Mouse (Mus musculus) adrenal gland, adult 2 months (tissue): ENCODE results near the gene Wdr70. TPM values are rescaled to one million over a fixed set of nuclear protein-coding genes. Genes with fewer than 3 reads are reported as not detected.
"Not testable (repeated sequence)": the region's sequence is repeated elsewhere in the genome, so short reads cannot be mapped to it uniquely, and the experiment has no call there.

Experiments used
- DNase-seq: peaks from one replicate; pipeline ENCODE4 v3.0.0; 2021
- long read RNA-seq: library from polyadenylated mRNA; stranded (forward); transcript quantifications from one replicate; pipeline ENCODE4 v2.0.0, GENCODE M21; 2021
- polyA plus RNA-seq: library from polyadenylated mRNA; depleted of rRNA; stranded (reverse); fragments of >200 nt; gene quantifications from 2 replicates; pipeline ENCODE4 v1.2.3, GENCODE M21; 2012; rRNA removed
- total RNA-seq, 2 experiments: library from RNA; stranded (reverse); gene quantifications; 2 replicates each; pipeline ENCODE4 v1.2.3; 2021

Wdr70 gene
- total RNA-seq, result 10 to 100 TPM; 28.6 to 29.8 TPM
- 6.1 and 8.9 TPM in 2 replicates for polyA plus RNA-seq
- long read RNA-seq, transcript Wdr70-201 (18 exons, 2,126 nt), result minor isoform, 7 of 32 reads
- long read RNA-seq, transcript Wdr70-203 (4 exons, 1,130 nt), result major isoform, 20 of 32 reads
- long read RNA-seq, partial matches to known transcripts, result 0 of 32 reads
- long read RNA-seq, other reads (novel, unspliced or antisense), result 5 of 32 reads

DNA sequence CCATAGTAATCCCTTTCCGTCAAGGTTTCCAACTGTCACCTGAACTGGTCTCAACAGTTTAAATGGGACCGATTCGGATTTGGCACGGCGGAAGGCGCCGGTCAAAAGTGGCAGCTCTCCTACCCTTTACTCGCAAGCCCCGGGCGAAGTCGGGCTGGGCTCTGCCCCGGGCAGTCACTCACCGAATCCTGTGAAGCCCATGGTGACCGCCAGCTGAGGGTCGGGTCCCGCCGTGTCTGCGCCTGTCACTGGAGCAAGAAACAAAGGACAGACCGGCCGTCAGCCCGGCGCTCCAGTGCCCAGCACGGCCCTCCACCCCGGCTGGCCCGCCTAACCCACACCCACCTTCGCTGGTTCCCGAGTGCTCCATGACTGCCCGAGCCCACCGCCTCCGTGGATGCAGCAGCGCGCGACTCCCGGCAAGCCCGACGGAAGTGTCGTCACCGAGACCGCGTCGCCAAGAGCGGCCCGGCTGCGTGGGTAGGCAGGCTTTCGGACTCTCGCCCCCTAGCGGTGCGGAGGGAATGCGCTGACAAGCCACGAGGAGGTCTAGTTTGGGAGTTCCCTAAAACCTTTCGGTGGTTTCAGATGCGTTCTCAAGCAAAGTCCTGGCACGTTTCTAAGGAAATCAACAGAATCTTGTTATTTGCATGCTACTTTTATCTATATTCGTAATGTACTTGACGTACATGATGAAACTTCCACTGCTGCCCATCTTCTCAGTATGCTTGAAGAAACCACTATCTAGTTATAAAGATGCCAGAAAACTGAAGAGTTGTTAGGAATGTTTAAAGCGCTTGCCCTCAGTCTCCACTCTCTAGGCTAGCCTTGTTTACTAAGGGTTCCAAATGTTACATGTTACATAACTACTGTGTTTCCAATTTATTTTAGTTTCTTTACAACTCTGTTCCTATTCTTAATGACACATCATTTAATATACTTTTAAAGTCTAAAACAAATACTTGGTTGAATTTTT lies at the start of gene Wdr70:
TSS of gene Wdr70 (minus strand) at position 436 of the 976 bp plus-strand sequence.
- peak; percentile 97 for DNase-seq

DNA sequence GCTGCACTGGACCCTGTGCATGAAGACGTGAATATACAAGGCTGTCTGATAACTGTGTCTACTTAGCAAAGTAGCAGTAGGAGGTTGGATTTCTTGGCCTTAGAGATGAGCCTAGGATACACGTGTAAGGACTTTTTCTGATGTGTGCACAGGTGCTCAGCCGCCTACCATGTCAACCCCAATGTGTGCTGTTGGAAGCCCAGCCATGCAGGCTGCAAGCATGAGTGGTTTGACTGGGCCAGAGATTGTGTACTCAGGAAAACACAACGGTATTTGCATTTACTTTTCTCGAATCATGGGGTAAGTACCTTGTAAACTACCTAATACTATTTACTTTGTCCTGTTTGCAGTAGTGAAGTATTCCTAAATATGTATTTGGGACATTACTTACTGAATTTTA lies 36.6 kb upstream of the Wdr70 start:
- no peak for DNase-seq

DNA sequence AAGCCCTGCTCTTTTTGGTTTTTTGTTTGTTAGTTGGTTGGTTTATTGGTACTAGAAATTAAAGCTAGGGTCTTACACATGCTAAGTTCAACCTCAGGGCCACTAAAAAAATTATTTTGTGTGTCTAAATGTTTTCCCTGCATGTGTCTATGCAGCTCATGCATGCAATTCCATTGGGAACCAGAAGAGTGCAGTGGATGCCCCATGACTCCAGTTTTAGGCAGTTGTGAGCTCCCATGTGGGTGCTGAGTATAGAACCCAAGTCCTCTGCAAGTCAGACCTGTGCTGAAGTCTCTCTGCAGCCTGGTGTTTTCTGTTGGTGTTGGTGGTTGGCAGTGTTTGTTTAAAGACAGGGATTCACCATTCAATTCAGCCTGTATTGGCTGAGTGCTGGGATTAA lies 32.8 kb upstream of the Wdr70 start:
- no peak for DNase-seq

DNA sequence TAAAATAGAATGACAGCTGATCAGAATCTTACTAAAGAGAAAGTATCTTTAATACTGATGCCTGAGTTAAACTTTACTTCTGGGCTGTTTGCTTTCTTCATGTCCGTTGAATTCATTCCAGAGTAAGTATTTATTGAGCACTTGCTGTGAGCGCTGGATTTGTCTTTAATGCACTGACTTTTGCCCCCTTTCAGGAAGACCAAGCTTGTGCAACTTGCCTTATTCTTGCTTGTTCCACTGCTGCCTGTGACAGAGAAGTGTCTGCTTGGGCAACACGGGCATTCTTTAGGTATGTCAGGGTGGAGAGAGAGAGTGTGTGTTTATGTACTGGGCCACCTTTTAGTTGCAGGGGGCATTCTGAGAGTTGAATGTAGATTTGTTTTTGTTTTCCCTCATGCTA lies 32.3 kb upstream of the Wdr70 start:
- DNase-seq, result no peak

DNA sequence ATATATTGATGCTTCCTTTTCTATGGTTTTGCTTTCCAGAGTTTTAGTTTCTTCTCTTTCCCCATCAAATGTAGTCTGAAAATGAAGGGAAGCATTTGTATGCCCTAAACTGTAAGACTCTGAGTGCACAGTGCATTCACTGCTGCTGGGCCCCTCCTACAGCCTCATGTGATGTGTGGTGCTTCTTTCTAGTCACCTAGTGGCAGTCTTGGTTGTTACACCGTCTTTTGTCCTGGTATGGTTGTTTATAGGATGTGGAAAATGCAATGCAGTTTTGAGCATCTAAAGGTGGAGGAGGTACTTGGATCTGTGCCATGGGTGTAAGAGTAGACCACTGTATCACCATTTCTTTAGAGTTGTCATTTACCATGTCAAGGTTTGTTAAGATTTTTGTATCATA lies 30.3 kb upstream of the Wdr70 start:
- no peak for DNase-seq

DNA sequence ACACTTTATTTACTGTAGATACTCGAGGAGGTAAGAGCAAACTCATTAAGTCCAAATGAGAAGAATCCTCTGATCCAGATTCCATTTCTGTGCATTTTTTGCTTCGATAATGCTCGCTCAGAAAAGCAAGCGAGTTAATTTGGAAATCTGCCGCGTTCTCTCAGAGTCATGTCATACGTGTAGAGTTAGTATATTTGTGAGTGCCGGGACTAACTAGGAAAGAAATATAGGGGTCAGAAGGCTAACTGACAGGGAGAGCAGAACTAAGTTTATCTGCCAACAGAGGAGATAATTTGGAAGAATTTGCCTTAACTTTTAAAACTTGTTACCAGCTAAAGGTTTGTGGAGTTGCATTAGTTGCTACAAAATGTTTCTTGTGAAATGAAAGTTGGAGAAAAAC lies 10.8 kb upstream of the Wdr70 start:
- DNase-seq, result no peak

DNA sequence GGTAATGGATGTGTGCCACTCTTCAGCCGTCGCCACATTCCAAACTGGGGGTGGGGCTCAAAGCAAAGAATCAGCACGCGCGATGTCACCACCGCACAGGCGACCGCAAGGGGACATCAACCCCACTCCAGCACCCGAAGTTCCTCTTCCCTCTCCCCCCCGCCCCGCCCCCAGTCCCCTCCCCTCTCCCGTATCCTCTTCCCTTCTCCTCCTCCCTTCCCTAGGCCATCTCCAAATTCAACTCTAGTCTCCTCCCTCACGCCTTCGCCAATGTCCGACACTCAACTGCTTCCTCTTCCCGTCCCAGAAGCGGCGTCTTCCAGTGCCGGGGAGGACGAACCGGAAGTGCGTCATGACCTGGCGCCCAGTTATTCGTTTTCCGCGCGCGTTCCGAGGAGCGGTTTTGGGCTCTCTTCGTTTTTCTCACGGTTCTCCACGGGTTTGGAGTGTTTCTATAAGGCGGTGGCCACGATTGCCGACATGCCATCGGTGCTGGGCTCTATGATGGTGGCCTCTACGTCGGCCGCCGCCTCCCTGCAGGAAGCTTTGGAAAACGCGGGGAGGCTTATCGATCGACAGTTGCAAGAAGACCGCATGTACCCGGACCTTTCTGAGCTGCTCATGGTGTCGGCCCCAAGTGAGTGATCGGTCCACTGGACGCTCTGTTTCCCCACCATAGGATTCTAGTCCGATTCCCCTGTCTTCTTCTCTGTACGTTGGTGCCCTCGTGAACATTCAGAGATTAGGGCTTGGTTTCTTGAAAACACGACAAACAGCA lies 10.1 kb upstream of the Wdr70 start, which contains the start of gene Nup155:
TSS of gene Nup155 (plus strand) at position 308 of the 778 bp plus-strand sequence.
- DNase-seq, result peak; percentile 92

DNA sequence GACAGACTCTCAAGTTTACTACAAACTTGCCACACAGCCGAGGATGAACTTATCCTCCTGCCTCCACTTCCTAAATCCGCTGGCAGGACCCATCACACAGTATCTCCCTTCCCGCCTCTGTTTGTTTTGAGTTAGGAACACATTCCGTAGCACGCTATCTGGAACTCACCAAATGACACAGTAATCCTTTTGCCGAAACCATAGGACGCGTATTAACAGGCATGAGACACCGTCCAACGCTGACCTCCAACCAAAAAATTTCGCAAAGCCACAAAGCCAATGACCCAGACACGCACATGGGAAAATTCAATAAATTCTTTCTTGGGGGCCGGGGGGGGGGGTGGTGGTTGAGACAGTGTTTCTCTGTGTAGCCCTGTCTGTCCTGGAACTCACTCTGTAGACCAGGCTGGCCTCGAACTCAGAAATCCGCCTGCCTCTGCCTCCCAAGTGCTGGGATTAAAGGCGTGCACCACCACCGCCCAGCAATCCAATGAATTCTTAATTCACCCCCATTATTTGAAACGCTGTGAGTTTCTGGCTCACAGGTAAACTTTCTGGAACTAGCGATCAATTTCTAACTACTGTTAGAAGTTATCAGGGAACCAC lies 9.5 kb upstream of the Wdr70 start:
- no peak for DNase-seq

DNA sequence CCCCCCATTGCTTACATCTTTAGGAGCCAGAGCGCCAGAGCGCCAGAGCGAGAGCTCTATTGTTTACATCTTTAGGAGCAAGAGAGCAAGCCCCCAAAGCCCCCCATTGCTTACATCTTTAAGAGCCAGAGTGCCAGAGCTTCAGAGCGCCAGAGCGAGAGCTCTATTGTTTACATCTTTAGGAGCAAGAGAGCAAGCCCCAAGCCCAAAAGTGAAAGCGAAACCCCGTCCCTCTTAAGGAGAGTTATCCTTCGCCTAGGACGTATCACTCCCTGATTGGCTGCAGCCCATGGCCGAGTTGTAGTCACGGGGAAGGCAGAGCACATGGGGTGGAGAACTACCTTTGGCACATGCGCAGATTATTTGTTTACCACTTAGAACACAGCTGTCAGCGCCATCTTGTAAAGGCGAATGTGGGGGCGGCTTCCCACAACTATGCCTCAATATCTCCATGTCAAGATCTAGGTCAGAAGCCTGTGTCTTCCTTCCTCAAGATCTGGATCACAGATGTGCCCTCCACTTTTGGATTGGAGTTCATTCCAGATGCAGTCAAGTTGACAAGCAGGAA lies 3.0 kb upstream of the Wdr70 start:
- not testable (repeated sequence) for DNase-seq

DNA sequence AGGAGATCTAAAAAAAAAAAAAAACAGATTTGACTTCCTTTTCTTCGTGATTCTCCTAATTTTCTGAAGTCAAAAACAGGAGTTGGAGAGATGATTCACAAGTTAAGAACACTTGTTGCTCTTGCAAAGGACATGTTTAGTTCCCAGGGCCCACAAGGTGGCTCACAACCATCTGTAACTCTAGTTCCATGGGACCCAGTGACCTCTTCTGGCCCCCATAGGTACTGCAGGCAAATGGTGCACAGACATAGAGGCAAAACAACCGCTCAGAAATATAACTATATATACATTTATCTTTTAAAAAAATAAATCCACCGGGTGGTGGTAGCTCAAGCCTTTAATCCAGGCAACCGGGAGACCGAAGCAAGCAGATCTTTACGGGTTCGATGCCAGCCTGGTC lies 1.2 kb downstream of the Wdr70 start:
- DNase-seq, result peak; percentile 39

DNA sequence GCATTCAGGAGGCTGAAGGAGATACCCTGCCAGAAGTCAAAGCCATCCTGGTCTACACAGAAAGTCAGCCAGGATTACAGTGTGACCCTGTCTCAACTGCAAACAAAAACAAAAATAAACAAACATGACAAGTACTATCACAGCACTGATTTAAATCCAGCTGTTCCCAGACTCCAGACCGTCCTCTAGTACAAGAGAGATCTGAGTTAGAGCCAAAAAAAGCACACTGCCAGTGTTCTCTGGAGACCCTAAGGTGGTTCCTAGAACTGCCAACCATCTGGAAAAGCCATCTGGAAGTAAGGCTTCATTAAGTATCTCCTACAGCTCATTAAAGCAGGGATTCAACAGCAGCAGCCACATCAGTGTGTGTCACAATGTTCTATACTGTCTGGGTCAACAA lies 6.3 kb downstream of the Wdr70 start:
- DNase-seq, result not testable (repeated sequence)

DNA sequence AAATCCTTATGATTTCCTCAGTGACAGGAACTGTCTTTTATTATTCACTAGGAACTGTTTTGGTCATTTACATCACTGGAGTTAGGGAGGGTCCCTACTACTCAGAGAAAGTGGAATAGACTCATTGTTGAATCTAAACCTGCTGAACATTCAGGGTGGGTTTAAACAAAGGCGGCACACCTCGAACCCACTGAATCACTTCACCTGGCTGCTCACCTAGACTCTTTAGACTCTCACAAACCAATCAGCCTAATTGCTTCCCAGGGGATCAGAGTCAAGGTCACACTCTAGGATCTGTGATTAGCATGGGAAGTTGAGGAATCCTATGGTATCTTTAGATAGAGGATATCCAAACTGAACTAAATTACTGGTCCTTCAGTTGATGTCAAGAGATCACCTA lies 8.3 kb downstream of the Wdr70 start:
- no peak for DNase-seq

DNA sequence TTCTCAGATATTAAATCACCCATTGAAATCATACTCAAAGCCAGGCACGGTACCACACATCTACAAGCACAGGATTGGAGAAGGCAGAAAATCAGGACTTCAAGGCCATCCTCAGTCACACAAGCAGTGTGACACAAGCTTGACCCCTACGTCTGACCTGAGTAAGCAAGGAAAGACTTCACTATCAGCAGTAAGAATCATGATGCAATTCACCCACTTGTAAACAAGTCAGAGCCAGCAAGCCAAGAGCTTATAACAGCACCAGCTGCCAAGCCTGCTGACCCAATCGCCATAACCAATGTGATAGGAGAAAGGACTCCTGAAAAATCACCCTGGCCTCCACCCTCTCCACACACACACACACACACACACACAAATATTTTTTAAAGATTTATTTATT lies 10.3 kb downstream of the Wdr70 start:
- DNase-seq, result peak; percentile 33

DNA sequence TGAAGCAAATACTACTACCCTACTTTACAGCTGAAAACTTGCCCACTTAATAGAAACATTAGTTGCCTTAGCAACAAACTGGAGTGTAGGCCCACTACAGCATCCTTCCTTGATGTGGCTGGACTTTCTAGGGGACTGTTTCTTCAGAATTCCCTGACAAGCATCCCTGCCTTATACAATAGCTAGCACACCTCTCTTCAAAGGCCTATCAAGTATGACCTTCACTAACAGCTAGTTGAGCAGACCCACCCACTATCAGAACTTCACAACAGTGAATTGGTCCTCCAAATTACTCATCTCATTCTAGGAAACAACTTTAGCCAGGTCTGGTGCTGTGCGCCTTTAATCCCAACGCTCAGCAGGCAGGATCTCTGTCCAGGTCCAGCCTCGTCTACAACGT lies 11.7 kb downstream of the Wdr70 start:
- DNase-seq, result no peak

DNA sequence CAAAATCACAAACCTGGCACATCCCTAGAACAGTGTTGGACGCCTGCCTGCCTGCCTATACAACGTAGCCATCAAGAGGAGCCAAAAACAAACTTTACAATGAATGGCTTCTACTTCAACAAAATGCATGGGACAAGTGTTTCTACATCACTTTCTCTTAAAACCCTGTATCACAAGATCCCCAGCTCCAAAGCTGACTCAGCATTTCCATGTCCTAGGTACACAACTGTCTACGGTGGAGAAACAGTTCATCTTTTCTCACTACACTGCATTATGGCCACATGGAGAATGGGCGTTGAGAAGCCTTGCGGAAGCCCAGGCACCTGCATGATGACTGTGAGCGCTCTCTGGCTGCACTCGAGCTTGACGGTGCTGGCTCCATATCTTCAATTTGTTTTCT lies 16.9 kb downstream of the Wdr70 start:
- no peak for DNase-seq

DNA sequence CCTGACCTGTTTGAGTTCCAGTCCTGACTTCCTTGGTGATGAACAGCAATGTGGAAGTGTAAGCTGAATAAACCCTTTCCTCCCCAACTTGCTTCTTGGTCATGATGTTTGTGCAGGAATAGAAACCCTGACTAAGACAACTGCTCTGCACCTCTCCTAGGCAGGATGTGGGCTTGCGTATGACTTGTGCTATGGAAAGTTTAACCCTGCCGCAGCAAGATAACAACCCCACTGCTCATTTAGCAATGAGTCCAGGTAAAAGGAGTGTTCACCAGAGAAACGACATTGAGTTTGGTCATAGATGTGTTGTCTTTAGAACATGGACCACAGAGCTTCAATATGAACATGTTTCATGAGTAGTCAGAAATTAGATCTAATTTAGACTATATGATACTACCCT lies 25.9 kb downstream of the Wdr70 start:
- not testable (repeated sequence) for DNase-seq

DNA sequence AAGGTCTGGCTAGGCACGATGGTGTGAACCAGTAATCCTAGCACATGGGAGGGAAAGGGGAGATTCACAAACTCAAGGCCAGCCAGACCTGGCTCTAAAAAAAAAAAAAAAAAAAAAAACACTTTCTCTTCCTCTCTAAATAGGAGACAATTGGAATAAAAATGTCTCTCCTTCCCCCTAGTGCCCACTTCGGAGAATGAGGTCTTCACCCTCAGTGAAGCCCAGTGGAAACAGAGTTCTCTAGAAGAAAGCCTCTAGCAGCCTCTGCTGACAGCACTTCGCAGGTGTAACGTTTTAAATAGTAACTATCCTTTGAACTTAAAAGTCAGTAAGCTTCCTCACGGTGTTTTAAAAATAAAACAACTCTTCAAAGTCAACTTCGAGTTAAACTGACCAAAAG lies 33.8 kb downstream of the Wdr70 start:
- DNase-seq, result no peak

DNA sequence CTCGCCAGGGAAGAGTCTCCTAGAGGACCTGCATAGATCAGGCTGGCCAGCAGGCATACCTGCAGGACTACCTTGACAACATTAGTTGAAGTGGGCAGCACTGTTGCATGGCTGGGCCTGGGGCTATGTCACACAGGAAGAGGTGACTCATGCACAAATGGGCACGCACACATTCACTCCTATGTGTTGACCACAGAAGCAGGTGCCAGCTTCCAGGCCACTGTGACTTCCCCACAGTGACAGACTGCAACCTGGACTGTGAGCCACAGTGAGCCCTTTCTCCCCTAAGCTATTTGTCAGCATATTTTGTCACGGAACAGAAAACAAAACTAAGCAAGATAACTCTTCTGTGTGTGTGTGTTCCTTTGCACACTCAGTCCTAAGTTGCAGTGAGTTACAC lies 47.8 kb downstream of the Wdr70 start:
- DNase-seq, result no peak

DNA sequence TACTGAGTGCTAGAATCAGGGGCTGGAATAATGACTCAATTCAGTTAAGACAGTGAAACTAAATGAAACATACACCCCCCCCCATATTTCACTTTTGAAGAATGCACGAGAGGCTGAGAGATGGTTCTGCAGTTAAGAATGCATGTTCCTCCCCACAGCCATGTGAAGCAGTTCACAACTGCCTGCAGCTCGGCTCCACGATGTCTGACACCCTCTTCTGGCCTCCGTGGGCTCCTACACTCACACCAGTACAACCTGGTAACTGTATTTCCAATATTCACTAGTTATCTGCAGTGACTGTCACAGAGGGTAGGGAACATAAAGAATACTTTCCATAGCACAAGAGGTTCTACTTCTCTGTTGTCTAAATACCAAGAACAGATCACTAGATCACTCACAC lies 59.2 kb downstream of the Wdr70 start:
- no peak for DNase-seq

DNA sequence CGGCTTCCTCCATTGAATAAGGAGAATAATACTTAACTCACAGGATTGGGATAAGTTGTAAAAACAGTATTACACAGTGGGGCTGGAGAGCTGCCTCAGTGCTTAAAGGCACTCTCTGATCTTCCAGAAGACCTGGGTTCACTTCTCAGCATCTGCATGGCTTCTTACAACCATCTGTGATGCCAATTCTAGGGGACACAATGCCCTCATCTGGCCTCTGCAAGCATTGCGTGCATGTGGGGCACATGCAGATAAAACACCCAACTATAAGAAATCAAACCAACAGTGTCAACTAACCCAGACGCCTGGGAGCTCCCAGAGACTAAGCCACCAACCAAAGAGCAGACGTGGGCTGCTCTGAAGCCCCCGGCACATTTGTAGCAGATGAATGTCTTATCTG lies 60.6 kb downstream of the Wdr70 start:
- no peak for DNase-seq

DNA sequence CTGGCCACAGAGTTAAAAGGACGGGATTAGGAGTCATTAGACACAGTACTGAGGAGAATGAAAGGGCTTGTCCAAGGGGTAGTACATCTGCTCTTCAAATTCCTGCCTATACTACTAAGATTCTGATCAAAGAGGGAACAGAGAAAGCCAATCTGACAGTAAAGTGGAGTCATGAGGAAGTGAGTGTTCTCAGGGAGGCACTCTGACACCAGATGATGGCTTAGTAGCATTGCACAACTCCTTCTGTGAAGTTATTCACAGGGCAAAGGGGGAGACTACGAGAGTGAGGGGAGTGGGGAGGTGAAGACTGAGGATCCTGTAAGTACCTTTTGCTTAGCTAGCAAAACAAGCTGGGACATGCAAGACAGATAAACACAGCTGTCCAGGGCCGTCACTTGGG lies 61.2 kb downstream of the Wdr70 start:
- no peak for DNase-seq

DNA sequence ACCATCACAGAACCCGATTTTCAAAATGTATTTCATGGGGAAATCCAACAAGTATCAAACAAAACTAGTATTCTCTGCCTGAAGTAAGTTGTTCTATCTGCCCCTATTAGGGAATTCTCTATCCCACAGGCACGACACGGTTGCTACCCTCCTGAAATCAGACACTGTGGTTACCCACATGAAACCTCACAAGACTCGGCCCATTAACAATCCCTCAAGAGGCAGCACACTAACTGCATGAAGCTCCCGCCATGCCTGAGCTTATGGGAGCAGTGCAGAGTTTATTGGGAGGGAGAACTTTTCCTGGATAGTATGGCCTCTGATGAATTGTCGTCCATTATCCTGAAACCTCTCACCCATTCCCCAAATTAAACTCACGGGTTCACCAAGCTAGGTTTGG lies 67.8 kb downstream of the Wdr70 start:
- no peak for DNase-seq
